Mouse (Mus musculus) embryo, embryonic 10.5 days (tissue): ENCODE measurements around the gene Gpatch11.
"Not testable (repeated sequence)": the region's sequence is repeated elsewhere in the genome, so short reads cannot be mapped to it uniquely, and the experiment has no call there.

ENCODE experiments used
- DNase-seq: peaks from one replicate; pipeline ENCODE4 v3.0.0-alpha.2; 2015; ENCODE audit warnings: low spot score

Gene Gpatch11

DNA sequence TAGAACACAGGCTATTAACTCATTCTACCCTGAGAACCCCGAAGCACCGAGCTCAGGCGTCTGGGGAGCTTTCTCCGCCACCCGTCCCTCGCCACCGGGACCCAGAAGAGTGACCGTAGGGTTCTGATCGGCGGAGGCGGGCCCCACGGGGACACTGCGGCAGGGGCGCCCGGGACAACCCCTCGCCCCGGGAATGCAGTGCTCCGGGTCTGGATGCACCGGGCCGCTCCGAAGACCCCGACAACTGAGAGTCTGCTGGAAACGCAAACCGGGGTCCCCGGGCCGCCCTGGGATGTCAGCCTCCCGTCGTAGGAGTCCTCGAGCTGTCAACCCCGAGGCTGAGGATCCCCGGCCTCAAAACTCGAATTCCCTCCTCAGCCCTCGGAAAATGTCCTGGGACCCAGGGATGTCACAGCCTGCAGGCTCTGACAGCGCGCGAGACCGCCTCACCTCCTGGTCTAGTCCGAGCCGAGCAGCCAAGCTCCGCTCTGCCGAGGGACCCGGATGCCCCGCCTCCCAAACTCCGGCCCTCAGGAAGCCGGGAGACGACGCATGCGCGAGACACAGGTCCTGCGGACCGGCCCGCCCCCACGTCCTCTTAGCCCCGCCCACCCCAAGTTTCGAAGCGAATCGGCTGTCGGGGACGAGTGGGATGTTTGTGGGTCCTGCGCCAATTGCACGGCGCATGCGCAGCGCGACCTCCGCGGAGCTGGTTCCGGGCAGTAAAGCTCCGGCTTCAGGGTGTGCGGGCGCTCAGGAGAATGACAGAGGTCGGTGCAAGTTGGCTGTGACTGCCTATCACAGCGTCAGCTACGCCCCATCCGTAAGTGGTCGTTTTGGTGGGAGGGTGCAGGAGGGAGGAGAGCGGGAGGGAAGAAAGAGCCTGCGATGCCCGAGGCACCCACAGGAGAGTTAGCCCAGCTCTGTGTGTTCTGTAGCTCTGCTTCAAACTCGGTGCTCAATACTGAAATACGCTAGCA is at the start of gene Gpatch11, which contains the start of gene Heatr5b:
Gpatch11 (plus strand) TSS at position 712 of the 980 bp plus-strand sequence.
Heatr5b (minus strand) TSS at position 509 of the 980 bp plus-strand sequence.
- DNase-seq: peak; percentile 99

DNA sequence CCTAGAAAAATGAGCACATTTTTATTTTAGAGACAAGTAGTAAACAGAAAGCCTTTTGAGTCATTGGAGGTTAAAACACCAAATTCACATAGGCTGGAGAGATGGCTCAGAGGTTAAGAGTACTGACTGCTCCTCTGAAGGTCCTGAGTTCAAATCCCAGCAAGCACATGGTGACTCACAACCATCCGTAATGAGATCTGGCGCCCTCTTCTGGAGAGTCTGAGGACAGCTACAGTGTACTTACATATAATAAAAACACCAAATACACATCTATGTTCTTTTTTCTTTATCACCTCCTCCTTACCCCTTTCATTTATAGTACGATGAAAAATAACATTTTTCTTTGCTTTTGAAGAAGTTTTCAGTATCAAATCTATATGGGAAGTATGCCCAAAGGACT is 47.1 kb upstream of the Gpatch11 start:
- DNase-seq: not testable (repeated sequence)

DNA sequence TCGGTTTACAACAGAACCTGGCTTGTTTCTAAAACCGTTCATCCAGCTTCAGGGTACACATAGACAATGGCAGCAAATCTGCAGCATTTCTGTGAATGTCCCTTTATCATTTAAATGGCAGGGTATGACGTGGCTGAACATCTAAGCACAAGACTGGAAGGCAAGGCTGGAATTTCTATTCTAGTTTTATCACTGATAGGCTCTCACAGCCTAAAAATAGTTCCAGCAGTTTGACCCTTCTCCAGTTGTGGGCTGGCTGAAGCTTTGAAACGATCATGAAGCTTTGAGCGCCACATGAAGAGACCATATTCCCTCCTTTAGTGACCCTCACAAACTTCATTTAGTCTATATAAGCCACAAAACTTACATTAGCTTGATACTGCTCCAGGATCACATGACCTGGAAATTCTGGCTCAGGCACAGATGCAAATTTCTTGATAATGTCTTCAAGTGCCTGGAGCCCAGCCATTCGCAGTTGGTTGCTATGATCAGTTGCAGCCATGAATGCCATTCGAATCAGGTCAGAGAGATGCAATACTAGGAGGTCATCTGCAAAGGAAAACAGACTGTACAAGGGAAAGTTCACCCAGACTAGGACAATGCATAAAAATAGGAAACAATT is 44.2 kb upstream of the Gpatch11 start:
- no peak for DNase-seq

GRCm38 (mm10) chr17:78791690-78792070 is 43.7 kb upstream of the Gpatch11 start:
- DNase-seq: no peak

GRCm38 (mm10) chr17:78792122-78792521 is 43.2 kb upstream of the Gpatch11 start:
- no peak for DNase-seq

DNA sequence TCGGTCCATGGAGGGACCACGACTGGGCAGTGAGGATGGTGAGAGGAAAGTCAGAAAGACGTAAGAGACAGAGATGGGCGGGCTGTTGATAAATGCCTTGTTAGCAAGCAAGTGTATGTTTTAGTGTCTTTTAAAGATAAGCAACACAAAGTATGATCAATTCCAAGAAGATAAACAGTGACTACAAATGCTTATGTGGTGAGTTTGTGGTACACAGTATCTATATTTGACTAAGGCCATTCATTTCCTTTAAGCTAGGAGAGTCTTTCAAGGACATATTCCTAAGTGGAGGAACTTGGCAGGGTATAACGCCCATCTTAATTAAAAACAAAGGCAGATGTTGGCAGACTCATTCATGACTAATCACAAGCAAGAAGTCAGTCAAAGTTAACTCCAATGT is 41.0 kb upstream of the Gpatch11 start:
- no peak for DNase-seq

DNA sequence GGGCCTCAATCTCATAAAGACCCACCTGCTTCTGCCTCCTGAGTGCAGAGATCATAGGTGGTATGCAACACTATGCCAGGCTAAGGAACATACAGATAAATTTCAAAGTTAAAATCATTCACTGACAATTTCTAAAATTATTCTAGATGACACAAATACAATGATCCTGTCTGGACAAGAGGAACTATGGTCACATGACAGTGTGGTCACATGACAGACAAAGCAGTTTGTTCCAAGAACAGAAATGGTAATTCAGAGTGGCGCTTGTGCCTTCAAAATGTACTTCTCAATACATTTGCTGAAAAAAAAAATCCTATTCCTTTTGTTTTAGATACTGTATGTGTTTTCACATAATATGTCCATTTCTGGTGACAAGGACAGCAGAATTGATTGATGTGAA is 38.1 kb upstream of the Gpatch11 start:
- DNase-seq: no peak

GRCm38 (mm10) chr17:78809019-78809418 is 26.3 kb upstream of the Gpatch11 start:
- DNase-seq: peak; percentile 68

GRCm38 (mm10) chr17:78809582-78809981 is 25.8 kb upstream of the Gpatch11 start:
- no peak for DNase-seq

GRCm38 (mm10) chr17:78824346-78824745 is 11.0 kb upstream of the Gpatch11 start:
- no peak for DNase-seq

DNA sequence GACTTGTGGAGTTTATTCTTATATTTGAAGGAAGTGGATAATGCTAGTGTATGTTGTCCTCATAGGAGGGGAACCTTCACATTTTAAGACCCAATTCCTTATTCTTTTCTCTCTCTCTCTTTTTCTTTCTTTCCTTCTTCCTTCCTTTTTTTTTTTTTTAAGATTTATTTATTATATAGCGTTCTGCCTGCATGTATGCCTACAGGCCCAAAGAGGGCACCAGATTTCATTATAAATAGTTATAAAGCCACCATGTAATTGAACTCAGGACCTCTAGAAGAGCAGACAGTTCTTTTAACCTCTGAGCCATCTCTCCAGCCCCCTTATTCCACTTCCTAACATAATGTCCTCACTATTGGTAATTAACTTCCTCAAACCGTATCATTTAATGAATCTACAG is 689 bp downstream of the Gpatch11 start:
- DNase-seq: peak; percentile 19

GRCm38 (mm10) chr17:78842271-78842928 is 7.0 kb downstream of the Gpatch11 start:
- no peak for DNase-seq

GRCm38 (mm10) chr17:78856243-78856642 is 20.9 kb downstream of the Gpatch11 start:
- no peak for DNase-seq

DNA sequence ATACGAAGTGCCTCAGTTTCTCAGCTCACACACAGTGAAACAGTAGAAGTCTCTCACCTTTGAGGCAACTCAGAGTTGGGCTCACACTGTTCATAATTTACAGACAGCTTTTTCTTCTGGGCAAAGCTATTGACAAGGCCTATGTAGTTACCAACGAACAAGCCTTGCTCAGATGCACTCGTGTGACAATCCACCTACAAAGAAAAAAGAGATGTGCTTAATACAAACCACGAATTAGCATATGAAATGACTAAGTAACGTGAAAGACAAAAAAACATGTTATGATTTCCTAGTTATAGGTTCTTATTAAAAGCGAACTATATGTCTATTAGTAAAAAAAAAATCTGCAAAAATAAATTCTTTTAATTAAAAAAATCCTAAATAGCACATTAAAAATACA is 38.5 kb downstream of the Gpatch11 start:
- DNase-seq: no peak

DNA sequence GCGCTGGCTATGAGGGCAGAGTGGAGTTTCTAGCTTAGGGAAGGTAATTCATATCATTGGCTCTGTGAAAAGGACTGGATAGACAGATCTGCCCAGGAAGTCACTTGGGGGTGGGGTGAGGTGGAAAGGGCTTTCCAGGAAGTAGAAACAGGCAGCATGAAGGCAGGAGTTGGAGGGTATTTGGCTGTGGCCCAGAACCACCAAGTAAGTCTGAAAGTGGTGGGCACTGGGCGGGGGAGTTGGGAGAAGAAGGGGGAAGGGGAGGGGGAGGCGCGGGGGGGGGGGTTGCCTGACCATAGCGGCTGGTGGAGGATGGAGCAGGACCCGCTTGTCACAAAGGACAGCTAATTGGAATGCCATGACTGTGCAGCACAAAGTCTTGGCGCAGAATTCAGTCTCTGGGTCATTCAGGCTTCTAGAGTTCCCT is 46.5 kb downstream of the Gpatch11 start:
- no peak for DNase-seq

GRCm38 (mm10) chr17:78882401-78883112 is 47.2 kb downstream of the Gpatch11 start, which contains the start of gene Eif2ak2:
TSS of gene Eif2ak2 (minus strand) at chr17:78882573.
- peak; percentile 84 for DNase-seq

- DNase-seq: no peak
Observed at GRCm38 (mm10) chr17:78883291-78883690, 47.9 kb downstream of the Gpatch11 start.

DNA sequence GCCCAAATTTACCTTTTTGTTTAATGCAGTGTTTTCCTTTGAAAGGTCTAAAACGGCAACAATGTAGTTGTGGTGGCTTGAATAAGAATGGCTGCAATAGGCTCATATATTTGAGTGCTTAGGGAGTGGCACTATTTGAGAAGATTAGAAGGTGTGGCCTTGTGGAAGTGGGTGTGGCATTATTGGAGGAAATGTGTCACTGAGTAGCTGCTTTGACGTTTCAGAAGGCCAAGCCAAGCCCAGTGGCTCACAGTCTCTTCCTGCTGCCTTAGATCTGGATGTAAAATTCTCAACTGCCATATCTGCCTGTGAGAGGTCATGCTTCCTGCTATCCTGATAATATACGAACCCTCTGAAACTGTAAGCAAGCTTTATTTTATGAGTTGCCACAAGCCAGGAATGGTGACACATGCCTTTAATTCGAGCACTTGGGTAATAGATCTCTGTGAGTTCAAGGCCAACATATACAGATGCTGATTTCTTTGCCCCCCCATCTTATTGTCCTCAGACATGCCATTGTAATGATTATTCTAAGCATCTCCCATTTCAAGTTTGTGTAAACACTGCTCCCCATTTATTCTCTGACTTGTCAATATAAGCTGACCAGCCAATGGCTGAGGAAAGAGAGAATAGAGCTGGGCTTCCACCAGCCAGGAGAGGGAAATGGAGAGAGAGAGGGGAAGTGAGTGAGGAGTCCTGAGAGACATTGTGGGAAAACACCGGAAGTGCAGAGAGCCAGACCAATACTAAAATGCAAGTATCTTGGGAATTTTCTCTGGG is 50.1 kb downstream of the Gpatch11 start:
- DNase-seq: no peak

DNA sequence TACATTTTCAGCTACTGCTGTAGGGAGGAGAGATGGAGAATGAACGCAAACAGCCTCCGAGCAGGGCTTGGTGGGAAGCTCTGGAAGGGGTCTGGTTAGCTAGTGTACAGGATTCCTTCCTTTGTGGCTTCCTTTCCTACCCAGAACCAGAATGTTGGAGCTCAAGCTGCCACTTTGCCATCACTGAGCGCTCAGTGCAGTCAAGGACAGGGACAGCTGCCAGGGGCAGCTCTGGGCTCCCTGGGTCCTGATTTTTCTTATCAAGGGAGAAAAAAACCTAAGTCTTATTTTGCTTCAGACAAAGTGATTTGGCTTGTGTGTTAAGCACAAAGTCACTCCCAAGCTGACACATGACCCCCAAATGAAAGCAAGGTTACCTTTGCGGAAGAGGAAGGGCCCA is 53.2 kb downstream of the Gpatch11 start:
- DNase-seq: no peak

- no peak for DNase-seq
Observed at GRCm38 (mm10) chr17:78889184-78889583, 53.8 kb downstream of the Gpatch11 start.

- no peak for DNase-seq
Observed at GRCm38 (mm10) chr17:78891020-78891419, 55.7 kb downstream of the Gpatch11 start.
